Mouse (Mus musculus): ENCODE results near the gene C1s1.

DNA sequence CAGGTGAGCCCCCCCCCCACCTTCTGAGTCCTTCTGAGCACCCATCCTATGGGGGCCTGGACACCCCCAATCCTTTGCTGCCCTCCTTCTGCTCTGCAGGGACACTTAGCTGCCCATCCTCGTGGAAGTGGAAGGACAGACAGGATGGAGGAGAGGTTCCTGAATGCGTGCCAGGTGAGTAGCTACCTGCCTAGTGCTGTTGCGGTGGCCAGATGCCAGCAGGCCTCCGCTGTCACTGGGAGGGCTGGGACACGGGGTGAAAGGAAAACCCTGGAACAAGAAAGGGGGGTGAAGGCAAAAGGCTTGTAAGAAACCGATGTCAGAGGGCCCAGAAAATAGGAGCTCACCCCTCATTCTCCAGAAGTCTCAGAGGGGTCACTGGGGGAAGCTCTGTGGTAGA is 35.2 kb downstream of the C1s1 start:
- no peak for TF ChIP-seq EP300 (optimal IDR thresholded peaks at IDR 0.05)
- no peak for TF ChIP-seq CTCF (IDR thresholded peaks at IDR 0.05; ENCODE audit: low read depth)
